Mouse (Mus musculus): ENCODE results near the gene Ebf1. TPM values are rescaled to one million over a fixed set of nuclear protein-coding genes. Genes with fewer than 3 reads are reported as not detected.

The Ebf1 gene
- polyA plus RNA-seq, 1 experiment from 2014 or later, result 5.0 TPM

- H3K4me3 ChIP-seq (ENCODE audit: low read depth, low read length), result peak overlapping the region; percentile 36
- no peak for DNase-seq
- H3K27me3 ChIP-seq (ENCODE audit: insufficient read depth, low read length), result peaks cover 88% of the 10 kb centered on the region
- no peak for TF ChIP-seq CTCF (IDR thresholded peaks at IDR 0.05; ENCODE audit: low read depth)
- TF ChIP-seq EP300 (IDR thresholded peaks at IDR 0.05; ENCODE audit: low read depth), result no peak
- peak overlapping the region; percentile 68 for H3K4me2 ChIP-seq (ENCODE audit: low read depth, low read length)
- no peak overlapping the region for H3K27ac ChIP-seq (ENCODE audit: low read depth)
- peaks cover 4% of the 10 kb centered on the region for H3K4me1 ChIP-seq (ENCODE audit: insufficient read depth)
- no peaks in the 10 kb centered on the region for H3K36me3 ChIP-seq (replicated peaks; ENCODE audit: insufficient read depth, low read length)
- no peak for ATAC-seq
- WGBS (ENCODE audit: insufficient replicate concordance), result 9% methylated on average over 18 of the region's 18 CpGs
- H3K9me3 ChIP-seq (ENCODE audit: low read length), result no peaks in the 10 kb centered on the region
- H3K9ac ChIP-seq (replicated peaks), result no peak overlapping the region
Measured at GRCm38 (mm10) chr11:44616078-44616787, 884 bp upstream of the Ebf1 start.

GRCm38 (mm10) chr11:44617734-44618586 is 843 bp downstream of the Ebf1 start:
- DNase-seq (peak; percentile 26), ATAC-seq (no peak)
- WGBS (ENCODE audit: insufficient replicate concordance), result under 1% methylated on average over 47 of the region's 55 CpGs
- Histone ChIP-seq H3K27ac (ENCODE audit: low read depth) (peak overlapping the region; percentile 34; the same call in 1 of the 2 replicates), H3K4me3 (ENCODE audit: low read depth, low read length) (peak overlapping the region; percentile 52), H3K9me3 (ENCODE audit: low read length) (no peaks in the 10 kb centered on the region), H3K36me3 (replicated peaks; ENCODE audit: insufficient read depth, low read length) (no peaks in the 10 kb centered on the region), H3K4me1 (ENCODE audit: insufficient read depth) (no peaks in the 10 kb centered on the region; the same call in 1 of the 2 replicates), H3K4me2 (ENCODE audit: low read depth, low read length) (peak overlapping the region; percentile 68), H3K27me3 (ENCODE audit: insufficient read depth, low read length) (peaks cover 81% of the 10 kb centered on the region), H3K9ac (replicated peaks) (peak overlapping the region; percentile 61)
- TF ChIP-seq EP300 (IDR thresholded peaks at IDR 0.05; ENCODE audit: low read depth), result no peak
- TF ChIP-seq CTCF (IDR thresholded peaks at IDR 0.05; ENCODE audit: low read depth), result no peak

GRCm38 (mm10) chr11:44619131-44619886 is 2.2 kb downstream of the Ebf1 start:
- TF ChIP-seq CTCF (IDR thresholded peaks at IDR 0.05; ENCODE audit: low read depth) (no peak), EP300 (IDR thresholded peaks at IDR 0.05; ENCODE audit: low read depth) (no peak)
- H3K4me1 ChIP-seq (ENCODE audit: insufficient read depth), result no peaks in the 10 kb centered on the region
- H3K4me3 ChIP-seq (ENCODE audit: low read depth, low read length), result peak overlapping the region; percentile 52
- no peaks in the 10 kb centered on the region for H3K36me3 ChIP-seq (replicated peaks; ENCODE audit: insufficient read depth, low read length)
- 1% methylated on average over 15 of the region's 15 CpGs for WGBS (ENCODE audit: insufficient replicate concordance)
- H3K27ac ChIP-seq (ENCODE audit: low read depth), result no peak overlapping the region
- DNase-seq (no peak), ATAC-seq (no peak)
- H3K27me3 ChIP-seq (ENCODE audit: insufficient read depth, low read length), result peaks cover 69% of the 10 kb centered on the region
- peak overlapping the region; percentile 56 for H3K4me2 ChIP-seq (ENCODE audit: low read depth, low read length)
- H3K9ac ChIP-seq (replicated peaks), result peak overlapping the region; percentile 30
- no peaks in the 10 kb centered on the region for H3K9me3 ChIP-seq (ENCODE audit: low read length)

- 5% methylated on average over 41 of the region's 41 CpGs for WGBS (ENCODE audit: insufficient replicate concordance)
- no peak for ATAC-seq
- H3K27me3 ChIP-seq (ENCODE audit: insufficient read depth, low read length), result peaks cover 67% of the 10 kb centered on the region
- no peaks in the 10 kb centered on the region for H3K4me1 ChIP-seq (ENCODE audit: insufficient read depth)
- H3K9me3 ChIP-seq (ENCODE audit: low read length), result no peaks in the 10 kb centered on the region
- DNase-seq, result peak; percentile 14
- TF ChIP-seq EP300 (IDR thresholded peaks at IDR 0.05; ENCODE audit: low read depth), result no peak
- TF ChIP-seq CTCF (IDR thresholded peaks at IDR 0.05; ENCODE audit: low read depth), result no peak
- peak overlapping the region; percentile 30 for H3K9ac ChIP-seq (replicated peaks)
- no peak overlapping the region for H3K27ac ChIP-seq (ENCODE audit: low read depth)
- peak overlapping the region; percentile 52 for H3K4me3 ChIP-seq (ENCODE audit: low read depth, low read length)
- H3K4me2 ChIP-seq (ENCODE audit: low read depth, low read length), result peak overlapping the region; percentile 56
- H3K36me3 ChIP-seq (replicated peaks; ENCODE audit: insufficient read depth, low read length), result no peaks in the 10 kb centered on the region
Measured at GRCm38 (mm10) chr11:44619887-44620693, 3.0 kb downstream of the Ebf1 start.

GRCm38 (mm10) chr11:44620694-44621446 is 3.8 kb downstream of the Ebf1 start:
- Histone ChIP-seq H3K27ac (ENCODE audit: low read depth) (no peak overlapping the region), H3K4me2 (ENCODE audit: low read depth, low read length) (peak overlapping the region; percentile 56), H3K4me3 (ENCODE audit: low read depth, low read length) (peak overlapping the region; percentile 52), H3K36me3 (replicated peaks; ENCODE audit: insufficient read depth, low read length) (no peaks in the 10 kb centered on the region), H3K9me3 (ENCODE audit: low read length) (no peaks in the 10 kb centered on the region), H3K4me1 (ENCODE audit: insufficient read depth) (no peaks in the 10 kb centered on the region), H3K27me3 (ENCODE audit: insufficient read depth, low read length) (peaks cover 61% of the 10 kb centered on the region), H3K9ac (replicated peaks) (no peak overlapping the region)
- no peak for TF ChIP-seq EP300 (IDR thresholded peaks at IDR 0.05; ENCODE audit: low read depth)
- no peak for TF ChIP-seq CTCF (IDR thresholded peaks at IDR 0.05; ENCODE audit: low read depth)
- DNase-seq (no peak), ATAC-seq (no peak)
- WGBS (ENCODE audit: insufficient replicate concordance), result 40% methylated on average over 19 of the region's 19 CpGs
